In the genomic region with DNA sequence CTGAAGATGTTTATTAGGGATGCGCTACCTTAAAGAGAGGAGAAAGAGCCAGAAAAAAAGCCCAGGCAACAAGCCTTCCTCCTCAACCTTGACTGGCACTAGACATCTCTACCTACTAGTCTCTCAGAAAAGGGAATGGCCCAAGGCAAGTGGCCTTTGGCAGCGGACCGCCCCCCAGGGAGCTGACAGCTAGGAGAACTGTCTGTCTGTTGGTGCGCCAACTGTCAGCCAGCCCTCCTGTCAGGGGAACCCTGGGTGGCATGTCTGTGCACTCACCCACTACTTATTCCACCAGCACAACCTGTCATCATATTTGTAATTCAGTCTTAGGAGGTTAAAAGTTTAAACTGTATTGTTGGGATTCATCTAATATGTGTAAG, we compare ENCODE assay signal across 18 mouse cellular contexts. TPM values are rescaled to one million over a fixed set of nuclear protein-coding genes. Genes with fewer than 3 reads are reported as not detected.
DNase-seq lines count a peak whose midpoint lies in the region; ATAC-seq lines count a peak whose summit lies in the region.
"Had no signal": no experiment of that assay in that cellular context is flagged by ENCODE, and none has a peak within 500 bp of the region (broad histone marks: within the 10 kb centered on the region; RNA-seq: fewer than 3 reads in every experiment).

No protein-coding gene starts in this region.

- H3K27ac ChIP-seq in heart, embryonic 14.5 days (replicated peaks in 1 of 2; ENCODE audit: control insufficient read depth in 1 of 2, insufficient read depth in 1 of 2, low read depth in 2 of 2, low read length in 2 of 2), result no peak overlapping the region
- no peak overlapping the region for H3K27ac ChIP-seq in heart, embryonic 10.5 days
- peak overlapping the region; percentile 50; the same call in 1 of the 2 replicates for H3K27ac ChIP-seq in lung, embryonic 15.5 days
- H3K27ac ChIP-seq in limb, embryonic 15.5 days, result no peak overlapping the region
- H3K27ac ChIP-seq: embryonic facial prominence, embryonic 12.5 days; forebrain, embryonic 15.5 days; hindbrain, embryonic 13.5 days; liver, embryonic 13.5 days; midbrain, embryonic 12.5 days had no signal

- H3K36me3 ChIP-seq in heart, embryonic 14.5 days (ENCODE audit: control insufficient read depth, insufficient read depth, low read length), result no peaks in the 10 kb centered on the region; the same call in 1 of the 2 replicates
- no peaks in the 10 kb centered on the region for H3K36me3 ChIP-seq in heart, embryonic 10.5 days
- H3K36me3 ChIP-seq in lung, embryonic 15.5 days, result no peaks in the 10 kb centered on the region
- H3K36me3 ChIP-seq in limb, embryonic 15.5 days, result no peaks in the 10 kb centered on the region
- H3K36me3 ChIP-seq: forebrain, embryonic 15.5 days; liver, embryonic 13.5 days; midbrain, embryonic 12.5 days; neural tube, embryonic 13.5 days had no signal

- no peaks in the 10 kb centered on the region for H3K9me3 ChIP-seq in heart, embryonic 14.5 days (ENCODE audit: control insufficient read depth, low read length)
- no peaks in the 10 kb centered on the region for H3K9me3 ChIP-seq in heart, embryonic 10.5 days
- H3K9me3 ChIP-seq in lung, embryonic 15.5 days, result no peaks in the 10 kb centered on the region
- H3K9me3 ChIP-seq in limb, embryonic 15.5 days, result no peaks in the 10 kb centered on the region
- H3K9me3 ChIP-seq: embryonic facial prominence, embryonic 12.5 days; forebrain, embryonic 15.5 days; hindbrain, embryonic 13.5 days; liver, embryonic 13.5 days; midbrain, embryonic 12.5 days; neural tube, embryonic 13.5 days had no signal

- H3K9ac ChIP-seq in heart, embryonic 14.5 days (ENCODE audit: low read length), result no peak overlapping the region
- H3K9ac ChIP-seq in lung, embryonic 15.5 days, result no peak overlapping the region
- H3K9ac ChIP-seq in limb, embryonic 15.5 days, result no peak overlapping the region
- H3K9ac ChIP-seq: embryonic facial prominence, embryonic 12.5 days; forebrain, embryonic 15.5 days; hindbrain, embryonic 13.5 days; liver, embryonic 13.5 days; midbrain, embryonic 12.5 days; neural tube, embryonic 13.5 days had no signal

- ATAC-seq in cerebellum, adult (ENCODE audit: insufficient number of reproducible peaks, low FRiP score, low TSS enrichment), result peak; percentile 39; the same call in 1 of the 2 replicates
- no peak for ATAC-seq in heart, embryonic 14.5 days (ENCODE audit: insufficient number of reproducible peaks, insufficient read depth, low FRiP score, low read depth)
- no peak for ATAC-seq in lung, embryonic 15.5 days (ENCODE audit: borderline replicate concordance, extremely low read depth, low FRiP score, low TSS enrichment)
- no peak for ATAC-seq in limb, embryonic 15.5 days (ENCODE audit: insufficient number of reproducible peaks, low FRiP score, low TSS enrichment, low read depth)
- ATAC-seq: activated CD4-positive, CD25-positive, alpha-beta regulatory T cell, adult 4 months; forebrain, embryonic 15.5 days; inflammation-experienced regulatory T-cells, adult 6 months had no signal

- no peak for DNase-seq in cerebellum, postnatal 4 days (ENCODE audit: low spot score in 2 of 2)
- DNase-seq in heart, embryonic 10.5 days (ENCODE audit: low spot score), result no peak
- no peak for DNase-seq in lung, adult 18-20 months
- no peak for DNase-seq in natural killer cell, adult 2 months (ENCODE audit: low spot score in 2 of 2)
- DNase-seq: adrenal gland, postnatal 14 days; liver, embryonic 13.5 days; thymus, postnatal 25 days had no signal

- peak overlapping the region; percentile 53 for H3K4me2 ChIP-seq in heart, embryonic 14.5 days (ENCODE audit: low read length)
- H3K4me2 ChIP-seq in lung, embryonic 15.5 days, result peak overlapping the region; percentile 22; the same call in 1 of the 2 replicates
- 0 out of 2 replicates have a peak overlapping the region, but pooled peaks have one; percentile 22 for H3K4me2 ChIP-seq in limb, embryonic 15.5 days
- H3K4me2 ChIP-seq: embryonic facial prominence, embryonic 12.5 days; forebrain, embryonic 15.5 days; hindbrain, embryonic 13.5 days; liver, embryonic 13.5 days; midbrain, embryonic 12.5 days; neural tube, embryonic 13.5 days had no signal

- peaks cover 9 to 14% of the 10 kb centered on the region in 2 experiments for H3K4me1 ChIP-seq in heart, embryonic 14.5 days (ENCODE audit: control insufficient read depth in 2 of 2, insufficient read depth in 2 of 2, low read length in 2 of 2)
- peaks cover 19% of the 10 kb centered on the region for H3K4me1 ChIP-seq in heart, embryonic 10.5 days
- H3K4me1 ChIP-seq in lung, embryonic 15.5 days, result peaks cover 19% of the 10 kb centered on the region
- peaks cover 13% of the 10 kb centered on the region for H3K4me1 ChIP-seq in limb, embryonic 15.5 days
- H3K4me1 ChIP-seq: liver, embryonic 13.5 days had no signal

- 52% methylated on average over 4 of the region's 4 CpGs for WGBS in heart, embryonic 14.5 days
- 60% methylated on average over 4 of the region's 4 CpGs for WGBS in heart, embryonic 10.5 days
- 66% methylated on average over 4 of the region's 4 CpGs for WGBS in lung, embryonic 15.5 days
- 52% methylated on average over 4 of the region's 4 CpGs for WGBS in limb, embryonic 15.5 days

- no peak overlapping the region for H3K4me3 ChIP-seq in heart, embryonic 14.5 days (ENCODE audit: control insufficient read depth in 1 of 2, insufficient read depth in 1 of 2, low read depth in 1 of 2, low read length in 2 of 2)
- H3K4me3 ChIP-seq in heart, embryonic 10.5 days, result no peak overlapping the region
- no peak overlapping the region for H3K4me3 ChIP-seq in lung, embryonic 15.5 days
- no peak overlapping the region for H3K4me3 ChIP-seq in limb, embryonic 15.5 days
- H3K4me3 ChIP-seq: embryonic facial prominence, embryonic 12.5 days; forebrain, embryonic 15.5 days; hindbrain, embryonic 13.5 days; liver, embryonic 13.5 days; midbrain, embryonic 12.5 days; neural tube, embryonic 13.5 days had no signal

- no peaks in the 10 kb centered on the region for H3K27me3 ChIP-seq in heart, embryonic 14.5 days (ENCODE audit: control insufficient read depth, insufficient read depth, low read length)
- H3K27me3 ChIP-seq in heart, embryonic 10.5 days (ENCODE audit: insufficient read depth, poor library complexity, severe bottlenecking), result no peaks in the 10 kb centered on the region
- no peaks in the 10 kb centered on the region for H3K27me3 ChIP-seq in lung, embryonic 15.5 days
- no peaks in the 10 kb centered on the region for H3K27me3 ChIP-seq in limb, embryonic 15.5 days
- H3K27me3 ChIP-seq: embryonic facial prominence, embryonic 12.5 days; forebrain, embryonic 15.5 days; liver, embryonic 13.5 days; midbrain, embryonic 12.5 days had no signal

RNA-seq across cellular contexts. Expression of a gene that starts 30.3 kb away (rescaled TPM):
- 4.1 and 4.7 TPM in 2 replicates for polyA plus RNA-seq in heart, embryonic 14.5 days (2014; fragmentation: Nextera tagmentation; extraction: Ambion mirVana)
- polyA plus RNA-seq in heart, embryonic 10.5 days (2016; fragmentation: Nextera tagmentation; extraction: Ambion mirVana), result 5.8 and 7.2 TPM in 2 replicates
- polyA plus RNA-seq in lung, embryonic 15.5 days (2015; fragmentation: Nextera tagmentation; extraction: Ambion mirVana), result 7.2 and 7.9 TPM in 2 replicates
- 7.4 and 7.7 TPM in 2 replicates for polyA plus RNA-seq in limb, embryonic 15.5 days (2015; fragmentation: Nextera tagmentation; extraction: Ambion mirVana)
- polyA plus RNA-seq: activated CD4-positive, CD25-positive, alpha-beta regulatory T cell, adult 4 months; inflammation-experienced regulatory T-cells, adult 6 months had no signal
